Mouse (Mus musculus) brain, embryonic 14.5 days (tissue): ENCODE data around the gene Gatb.

Experiments used
- CTCF ChIP-seq: fragments of 200-500 bp; IDR thresholded peaks from 2 replicates; pipeline ENCODE4 v1.5.1; 2012; ENCODE audit warnings: inconsistent platforms, mild to moderate bottlenecking, moderate library complexity, borderline replicate concordance; ENCODE audit not compliant: insufficient read depth, insufficient read length; ENCODE audit errors: extremely low read depth
- POLR2A ChIP-seq: fragments of 200-500 bp; IDR thresholded peaks from 2 replicates; pipeline ENCODE4 v1.6.1; 2012; ENCODE audit warnings: mild to moderate bottlenecking, inconsistent platforms, borderline replicate concordance; ENCODE audit not compliant: poor library complexity, insufficient read depth, insufficient read length, severe bottlenecking; ENCODE audit errors: extremely low read depth

- peak; percentile 73; the same call in 1 of the 2 replicates for TF ChIP-seq POLR2A
- TF ChIP-seq CTCF = peak; percentile 81
These were observed at the start of gene Gatb for GRCm38 (mm10) chr3:85573864-85574830.
